Mouse (Mus musculus) yolk sac, embryonic 10.5 days (tissue): ENCODE data around the gene Gm20425.

ENCODE experiments used
- DNase-seq: peaks from one replicate; pipeline ENCODE4 v3.0.0-alpha.2; 2017; ENCODE audit warnings: low spot score

Gene Gm20425

GRCm38 (mm10) chr9:103230151-103230951, at the start of gene Gm20425, which contains the start of gene Trf:
Gm20425 (minus strand) TSS chr9:103230307.
Trf (minus strand) TSS chr9:103230444.
- DNase-seq: peak; percentile 90

GRCm38 (mm10) chr9:103276876-103277275, 46.8 kb upstream of the Gm20425 start:
- no peak for DNase-seq

DNA sequence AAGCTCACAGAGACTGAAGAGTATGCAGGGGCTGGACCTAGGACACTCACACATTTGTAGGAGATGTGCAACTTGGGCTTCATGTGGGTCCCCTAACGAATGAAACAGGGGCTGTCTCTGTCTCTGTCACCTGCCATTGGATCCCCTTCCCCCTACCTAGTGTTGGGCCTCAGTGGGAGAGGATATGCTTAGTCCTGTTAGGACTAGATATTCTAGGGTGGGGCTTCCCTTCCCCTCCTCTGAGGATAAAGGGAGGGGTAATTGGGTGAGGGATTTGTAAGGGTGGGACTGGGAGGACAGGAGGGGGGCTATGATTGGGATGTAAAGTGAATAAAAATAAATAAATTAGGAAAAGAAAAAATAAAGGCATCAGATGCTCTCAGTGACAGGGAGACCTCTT, 45.6 kb upstream of the Gm20425 start:
- no peak for DNase-seq

DNA sequence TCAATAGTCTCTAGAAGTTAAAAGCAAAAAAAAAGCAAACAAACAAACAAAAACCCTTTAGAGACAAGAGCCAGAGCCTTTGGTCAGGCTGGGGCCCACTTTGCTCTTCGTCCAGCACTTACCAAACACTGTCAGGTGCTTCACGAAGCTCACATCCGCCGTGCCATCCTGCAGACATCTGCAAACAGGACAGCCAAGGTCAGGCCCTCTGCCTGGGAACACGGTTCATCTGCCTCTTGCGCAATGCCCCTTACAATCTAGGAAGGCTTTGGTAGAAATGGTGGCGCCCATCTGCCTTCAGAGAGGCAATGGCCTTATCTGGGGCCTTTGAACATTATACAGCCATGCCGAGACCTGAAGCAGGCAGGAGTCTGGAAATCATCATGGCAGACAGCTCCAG, 44.7 kb upstream of the Gm20425 start:
- DNase-seq: peak; percentile 72

DNA sequence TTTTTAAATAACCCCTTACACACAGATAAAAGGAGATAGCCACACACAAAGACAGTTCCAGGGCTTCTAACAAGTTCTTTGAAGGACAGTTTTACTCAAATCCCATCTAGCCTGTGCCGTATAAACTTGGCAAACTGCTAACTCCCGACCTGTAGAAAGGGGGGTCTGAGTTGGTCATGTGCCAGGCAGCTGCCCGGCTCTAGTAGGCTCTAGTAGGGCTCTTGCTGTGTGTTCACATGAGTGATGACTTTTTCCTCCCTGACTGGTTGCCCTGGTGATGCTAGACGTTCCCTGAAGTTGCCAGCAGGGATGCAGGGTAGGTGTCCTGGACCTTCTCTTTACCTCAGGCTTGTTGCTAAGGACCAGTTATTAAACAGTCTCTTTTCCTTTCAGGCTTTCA, 41.0 kb upstream of the Gm20425 start:
- DNase-seq: no peak

GRCm38 (mm10) chr9:103265778-103266177, 35.7 kb upstream of the Gm20425 start:
- DNase-seq: no peak

DNA sequence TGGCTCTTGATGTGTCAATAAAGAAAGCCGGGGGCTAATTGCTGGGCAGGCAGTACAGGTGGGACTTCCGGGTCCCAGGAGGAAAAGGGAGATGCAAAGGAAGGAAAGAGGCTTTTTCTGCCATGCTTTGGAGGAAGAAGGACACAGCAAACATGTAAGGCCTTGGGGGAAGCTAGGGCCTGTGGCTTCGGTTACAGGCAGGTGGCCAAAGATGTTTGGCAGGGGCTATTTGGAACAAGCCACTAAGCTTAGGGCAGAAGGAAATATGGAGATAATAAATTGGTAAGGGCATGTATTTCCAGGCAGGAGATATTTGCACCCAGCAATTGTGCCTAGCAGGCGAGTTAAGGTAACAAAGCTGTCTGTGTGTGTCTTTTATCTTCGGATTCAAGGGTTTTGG, 22.8 kb upstream of the Gm20425 start:
- DNase-seq: no peak

DNA sequence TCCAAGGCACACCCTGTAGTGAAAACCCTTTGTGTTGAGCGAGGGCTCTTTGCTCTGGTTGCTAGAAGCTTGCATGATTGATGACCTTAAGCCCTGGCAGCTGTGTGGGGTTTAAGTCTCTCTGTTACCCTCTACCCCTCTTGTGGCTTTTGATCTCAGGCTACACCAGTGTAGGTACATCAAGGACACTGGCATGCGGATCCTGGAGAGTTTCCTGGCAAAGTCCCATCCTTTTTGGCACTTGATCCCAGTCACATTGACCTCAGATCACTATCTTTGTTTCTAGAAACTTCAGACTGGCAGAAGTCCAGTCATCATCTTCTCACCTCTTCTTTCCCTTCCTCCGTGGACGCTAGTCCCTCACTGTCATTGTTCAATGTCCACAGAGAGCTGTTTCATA, 18.5 kb upstream of the Gm20425 start:
- no peak for DNase-seq

- no peak for DNase-seq
Observed at GRCm38 (mm10) chr9:103246526-103247168, 16.5 kb upstream of the Gm20425 start.

DNA sequence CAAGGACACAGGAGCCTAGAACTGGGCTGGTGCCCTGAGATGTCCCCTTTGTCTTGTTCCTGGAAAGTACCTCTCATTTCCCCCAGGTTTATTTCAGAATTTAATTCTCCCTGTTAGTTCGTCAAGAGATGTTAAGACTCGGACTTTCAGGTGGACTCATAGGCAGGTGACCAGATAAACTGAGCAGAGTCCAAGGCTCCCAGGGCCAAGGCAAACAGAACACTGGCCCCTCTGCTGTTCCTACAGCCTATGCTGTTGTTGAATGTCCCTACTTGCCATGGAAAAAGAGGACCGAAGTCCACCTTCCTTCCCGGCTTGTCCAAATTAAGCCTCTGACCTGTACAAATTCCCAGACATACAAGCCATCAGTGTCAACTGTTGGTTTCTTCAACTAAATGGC, 13.5 kb upstream of the Gm20425 start:
- peak; percentile 86 for DNase-seq

- DNase-seq: peak; percentile 81
Observed at GRCm38 (mm10) chr9:103241206-103241605, 11.1 kb upstream of the Gm20425 start.

DNA sequence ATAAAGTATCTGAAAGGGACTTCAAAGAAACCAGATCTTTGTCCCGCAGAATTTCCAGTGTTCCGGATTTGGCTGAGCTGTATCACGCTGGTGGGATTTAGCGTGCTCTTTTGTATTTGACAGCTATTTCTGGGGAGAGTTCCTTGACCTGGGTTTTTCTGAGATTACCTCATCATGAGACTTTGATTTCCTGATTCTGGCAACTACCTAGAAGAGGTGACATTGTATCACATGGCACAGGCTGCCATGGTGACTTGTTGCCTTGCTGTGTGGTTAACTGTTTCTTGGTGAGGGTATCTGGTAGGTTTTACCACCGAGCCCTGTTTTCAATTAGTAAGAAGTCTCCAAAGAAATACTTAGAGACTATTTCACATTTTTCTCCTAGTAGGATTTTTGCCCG, 9.4 kb upstream of the Gm20425 start:
- no peak for DNase-seq

DNA sequence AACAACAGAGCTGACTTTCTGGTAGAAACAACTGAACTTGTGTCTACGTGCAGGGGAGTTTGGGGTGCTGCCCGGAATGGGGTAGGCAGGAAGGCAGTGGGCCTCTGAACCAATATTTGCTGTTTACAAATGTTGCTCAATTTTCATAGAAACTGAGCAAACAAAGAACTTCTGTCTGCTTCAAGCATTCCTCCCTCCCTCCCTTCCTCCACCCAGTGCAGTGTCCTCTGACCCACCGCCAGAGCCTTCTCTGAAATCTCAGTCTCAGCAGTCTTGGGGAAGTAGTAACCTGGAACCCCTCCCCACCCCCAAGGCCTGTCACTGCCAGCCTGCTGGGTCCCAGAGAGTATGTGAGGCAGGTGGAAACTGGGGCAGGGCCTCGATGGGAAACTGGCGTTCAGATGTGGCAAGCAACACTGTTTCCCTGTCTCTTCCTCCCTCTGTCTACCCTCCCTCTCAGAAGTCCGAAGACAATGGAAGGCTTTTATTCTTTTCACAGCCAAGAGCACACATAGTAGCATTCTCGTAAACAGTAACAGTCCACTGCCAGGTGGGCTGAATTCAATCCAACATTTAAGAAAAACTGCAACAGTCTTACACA, 4.6 kb upstream of the Gm20425 start:
- peak; percentile 87 for DNase-seq

- DNase-seq: peak; percentile 69
Observed at GRCm38 (mm10) chr9:103234059-103234458, 4.0 kb upstream of the Gm20425 start.

GRCm38 (mm10) chr9:103233006-103233395, 2.9 kb upstream of the Gm20425 start:
- peak; percentile 36 for DNase-seq

DNA sequence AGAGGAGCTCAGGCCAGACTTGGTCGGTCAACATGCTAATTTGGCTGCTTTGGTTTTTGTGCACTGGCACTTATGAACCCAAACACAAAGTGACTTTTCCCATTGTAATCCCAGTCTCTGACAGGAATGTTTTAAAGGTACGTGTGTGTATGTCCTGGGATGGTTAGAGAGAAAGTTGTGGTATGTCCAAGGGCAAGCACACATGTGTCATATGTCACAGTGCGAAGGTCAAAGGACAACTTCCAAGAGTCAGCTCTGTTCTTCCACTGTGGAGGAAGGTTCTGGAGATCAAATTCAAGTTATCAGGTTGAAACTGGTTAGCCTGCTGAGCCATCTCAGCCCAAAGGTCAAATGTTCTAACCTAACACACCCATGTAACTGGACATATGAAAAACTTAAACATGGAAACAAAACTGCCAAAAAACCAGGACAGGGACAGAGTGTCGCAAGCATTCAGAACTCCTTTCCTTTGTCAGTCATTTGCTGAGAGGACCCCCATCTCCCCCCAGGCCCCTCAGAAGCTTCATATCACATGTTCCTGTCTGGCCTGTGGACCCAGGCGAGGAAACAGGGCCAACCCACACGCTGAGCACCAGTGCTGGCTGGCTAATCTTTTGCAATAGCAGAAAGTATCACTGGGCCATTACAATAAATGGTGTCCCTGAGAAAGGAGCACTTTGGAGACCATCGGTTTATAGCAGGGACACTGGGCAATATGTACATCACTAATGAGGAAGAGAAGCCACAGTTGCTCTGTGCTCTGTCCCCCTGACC, 2.3 kb upstream of the Gm20425 start:
- peak; percentile 7 for DNase-seq

DNA sequence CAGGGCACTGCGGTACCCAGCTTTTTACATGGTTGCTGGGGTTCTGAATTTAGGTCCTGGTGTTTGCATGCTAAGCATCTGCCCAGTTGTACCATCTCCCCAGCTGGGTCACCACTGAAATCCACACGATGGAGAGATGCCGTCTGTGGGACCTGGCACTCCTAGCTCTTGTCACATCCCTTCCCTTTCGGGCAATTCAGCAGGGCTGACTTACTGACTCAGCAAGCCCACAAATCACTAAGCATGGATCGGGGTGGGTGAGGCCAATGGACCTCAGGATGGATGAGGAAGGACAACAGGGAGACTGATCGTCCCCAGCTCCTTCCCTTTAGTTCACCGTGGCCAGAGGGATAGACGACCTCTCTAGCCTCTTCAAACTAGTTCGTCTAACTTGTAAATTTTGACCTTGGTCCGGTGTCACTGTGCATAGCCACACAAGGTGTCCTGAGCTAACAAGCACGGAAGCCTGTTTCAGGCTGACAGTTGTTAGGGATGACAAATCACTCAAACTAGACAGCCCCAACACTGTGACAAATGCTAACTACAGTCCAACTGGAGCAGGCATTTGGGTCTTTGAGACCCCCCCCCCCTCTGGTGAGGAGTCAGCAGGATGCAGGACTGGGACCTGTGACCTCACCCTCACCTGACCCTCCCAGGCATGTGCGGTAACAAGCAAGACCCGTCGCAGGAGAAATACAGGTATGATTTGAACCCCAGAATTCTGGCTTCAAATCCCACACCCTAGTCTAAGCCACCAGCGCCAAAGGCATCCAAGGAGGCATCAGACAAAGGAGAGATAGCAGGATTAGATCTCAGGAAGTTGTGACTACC, 855 bp downstream of the Gm20425 start:
- DNase-seq: peak; percentile 48

DNA sequence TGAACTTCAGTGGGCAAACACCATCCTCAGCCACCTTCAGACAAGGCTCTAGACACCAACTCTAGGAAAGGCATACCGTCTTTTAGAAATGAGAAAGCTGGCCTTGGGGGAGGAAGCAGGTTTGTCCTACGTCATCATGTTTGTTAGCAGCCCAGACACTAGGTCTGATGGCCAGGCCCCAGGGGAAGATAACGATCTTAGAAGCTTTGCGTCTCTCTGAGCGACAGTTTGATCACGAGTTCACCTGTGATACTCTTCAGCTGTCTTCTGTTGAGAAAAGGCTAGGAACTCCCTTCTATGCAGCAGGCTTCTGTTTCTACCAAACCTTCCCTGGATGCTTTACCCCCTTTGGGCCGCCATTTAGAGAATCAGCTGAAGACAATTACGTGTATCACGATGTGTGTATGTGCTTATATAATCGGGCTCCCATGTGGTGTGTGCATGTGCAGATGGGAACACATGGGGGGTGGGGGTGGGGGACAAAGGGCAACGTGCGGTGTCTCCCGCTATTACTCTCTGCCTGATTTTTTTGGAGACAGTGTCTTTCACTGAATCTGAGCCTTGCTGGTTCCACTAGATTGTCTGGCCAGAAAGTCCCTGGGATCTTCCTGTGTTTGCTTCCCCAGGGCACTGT, 1.6 kb downstream of the Gm20425 start:
- peak; percentile 60 for DNase-seq

DNA sequence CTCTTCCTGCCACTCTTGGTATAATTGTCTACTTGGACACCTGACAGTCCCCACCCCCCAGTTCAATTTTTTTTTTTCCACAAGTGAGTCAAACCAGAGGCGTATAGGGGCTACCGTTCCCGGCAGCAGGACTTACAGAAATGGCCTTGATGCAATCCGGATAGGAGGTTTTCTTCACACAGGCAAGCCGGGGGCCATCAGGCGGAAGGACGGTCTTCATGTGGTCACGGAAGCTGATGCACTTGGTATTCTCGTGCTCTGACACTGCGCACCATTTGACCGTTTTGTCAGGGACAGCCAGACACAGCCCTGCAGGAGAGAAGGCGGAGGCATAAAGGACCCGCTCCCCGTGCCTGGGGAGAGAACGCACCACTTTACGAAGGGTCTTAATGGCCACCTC, 2.3 kb downstream of the Gm20425 start:
- peak; percentile 35 for DNase-seq

- DNase-seq: peak; percentile 13
Observed at GRCm38 (mm10) chr9:103226806-103227205, 3.3 kb downstream of the Gm20425 start.

GRCm38 (mm10) chr9:103225464-103225863, 4.6 kb downstream of the Gm20425 start:
- DNase-seq: no peak
